Mouse (Mus musculus): Measurements from ENCODE around the gene Reep3.

- TF ChIP-seq POLR2A (IDR thresholded peaks at IDR 0.05; ENCODE audit: insufficient read length, low read depth) = no peak
- no peak for TF ChIP-seq USF1 (IDR thresholded peaks at IDR 0.05; ENCODE audit: low read depth)
- TF ChIP-seq SRF (IDR thresholded peaks at IDR 0.05; ENCODE audit: control insufficient read depth, insufficient read length, low read depth) = no peak
- no peak for TF ChIP-seq TCF12 (IDR thresholded peaks at IDR 0.05; ENCODE audit: insufficient read depth, poor library complexity, severe bottlenecking)
- TF ChIP-seq POLR2AphosphoS2 (IDR thresholded peaks at IDR 0.05; ENCODE audit: insufficient read length, low read depth) = no peak
- TF ChIP-seq MAX (IDR thresholded peaks at IDR 0.05; ENCODE audit: low read depth) = no peak
- TF ChIP-seq MYOG (IDR thresholded peaks at IDR 0.05; ENCODE audit: control insufficient read depth in 1 of 3, insufficient read depth in 1 of 3, insufficient read length in 2 of 3, low read depth in 2 of 3) = no peak
- TF ChIP-seq CEBPB (IDR thresholded peaks at IDR 0.05; ENCODE audit: insufficient read depth, poor library complexity, severe bottlenecking) = no peak
- no peak for TF ChIP-seq E2F4 (IDR thresholded peaks at IDR 0.05; ENCODE audit: insufficient read depth)
Measured at GRCm38 (mm10) chr10:67085916-67086315, 10.8 kb downstream of the Reep3 start.

Measured in myocyte (in vitro differentiated cells).